Mouse (Mus musculus) ES-E14 (cell line): Measurements from ENCODE around the gene Nupr1l.

ENCODE experiments used
- HCFC1 ChIP-seq: IDR thresholded peaks from 2 replicates; pipeline ENCODE4 v1.6.1; 2012; ENCODE audit warnings: low read length, inconsistent platforms, borderline replicate concordance; ENCODE audit not compliant: insufficient read depth
- MAFK ChIP-seq: IDR thresholded peaks from 2 replicates; pipeline ENCODE4 v1.6.1; 2014; ENCODE audit warnings: mild to moderate bottlenecking, low read depth, low read length, inconsistent platforms; ENCODE audit not compliant: insufficient read depth
- ZC3H11A ChIP-seq: IDR thresholded peaks from 2 replicates; pipeline ENCODE4 v1.6.1; 2012; ENCODE audit warnings: low read depth, mild to moderate bottlenecking, inconsistent platforms, low read length, borderline replicate concordance
- ZNF384 ChIP-seq: IDR thresholded peaks from 2 replicates; pipeline ENCODE4 v1.6.1; 2012; ENCODE audit warnings: low read depth, low read length, inconsistent platforms

GRCm38 (mm10) chr5:129878946-129879345, 29.4 kb upstream of the Nupr1l start:
- TF ChIP-seq HCFC1 (no peak), MAFK (no peak), ZNF384 (0 out of 2 replicates have a peak, but pooled peaks have one; percentile 51), ZC3H11A (no peak)
